Mouse (Mus musculus) left cerebral cortex, postnatal 10 days (tissue): ENCODE measurements around the gene Knop1. TPM values are rescaled to one million over a fixed set of nuclear protein-coding genes. Genes with fewer than 3 reads are reported as not detected.

Experiments used
- DNase-seq, 2 experiments: peaks; one replicate each; pipeline ENCODE4 v3.0.0; 2021 to 2022; ENCODE audit warnings: low spot score in 2 of 2, mixed read lengths in 1 of 2; ENCODE audit errors: extremely low spot score in 1 of 2
- intact Hi-C: fragments of 180-260 bp; cut with DNase I; formaldehyde crosslinking; loops from one replicate; pipeline ENCODE4 v1.15.1; 2025
- total RNA-seq, 2 experiments: library from RNA; stranded (reverse); gene quantifications; 2 replicates each; pipeline ENCODE4 v1.2.3; 2021

Gene Knop1
- total RNA-seq, 2 experiments from 2014 or later = 42.4 to 43.0 TPM

- DNase-seq = no peak
- intact Hi-C loops = no loop called here
Measured at GRCm38 (mm10) chr7:118806631-118807411, 49.2 kb downstream of the Knop1 start.

- intact Hi-C loops = no loop called here
- no peak for DNase-seq
Measured at GRCm38 (mm10) chr7:118803425-118803824, 52.6 kb downstream of the Knop1 start.

- DNase-seq = no peak
- intact Hi-C loops = no loop called here
Measured at GRCm38 (mm10) chr7:118801791-118802190, 54.3 kb downstream of the Knop1 start.

DNA sequence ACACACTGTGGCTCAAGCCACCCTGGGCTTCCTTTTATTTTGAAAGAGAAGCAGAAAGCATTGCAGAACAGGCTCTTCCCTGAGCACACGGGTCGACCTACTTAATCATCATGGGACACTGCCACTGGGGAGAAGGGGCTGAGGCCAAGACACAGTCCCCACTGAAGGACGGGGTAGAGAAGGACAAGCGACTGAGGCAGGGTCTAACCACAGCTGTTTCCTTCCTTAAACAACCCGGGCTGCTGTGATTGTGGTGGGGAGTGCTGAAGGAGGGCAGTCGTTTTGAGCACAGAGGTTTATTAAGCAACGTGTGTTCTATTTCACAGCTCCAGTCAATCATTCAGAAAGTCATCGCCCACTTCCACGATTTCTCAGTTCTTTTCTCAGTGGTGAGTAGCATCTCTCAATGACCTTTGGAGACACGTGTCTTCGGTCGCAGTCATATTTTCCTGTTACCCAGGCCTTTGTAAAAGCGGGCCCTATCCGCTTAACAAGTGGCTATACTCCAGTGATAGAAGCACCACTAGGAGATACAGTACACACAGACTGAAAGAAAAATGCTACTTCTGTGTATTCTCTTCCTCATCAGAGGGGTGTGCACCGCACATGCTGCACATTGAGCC, 55.8 kb downstream of the Knop1 start:
- intact Hi-C loops = no loop called here
- no peak for DNase-seq

DNA sequence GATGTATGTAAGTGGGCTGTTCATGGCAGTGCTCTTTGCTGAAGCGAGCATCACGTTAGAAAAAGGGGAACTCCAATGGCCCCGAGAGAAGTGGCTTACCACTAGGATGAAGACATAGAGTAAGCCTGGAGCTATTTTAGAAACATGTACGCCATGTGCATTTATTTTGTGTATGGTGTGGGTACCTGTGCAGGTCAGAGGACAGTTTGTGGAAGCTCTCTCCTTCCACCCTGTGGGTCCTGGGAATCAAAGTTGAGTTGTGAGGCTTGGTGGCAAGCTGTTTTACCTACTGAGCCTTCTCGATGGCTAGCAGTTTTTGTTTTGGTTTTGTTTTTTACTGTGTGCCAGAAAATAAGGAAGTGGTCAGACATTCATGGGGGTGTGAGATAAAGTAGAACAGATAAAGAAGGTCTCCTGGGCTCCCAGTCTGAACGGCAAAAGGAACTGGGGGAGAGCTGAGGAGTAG, 57.9 kb downstream of the Knop1 start:
- DNase-seq = no peak
- intact Hi-C loops = no loop called here

DNA sequence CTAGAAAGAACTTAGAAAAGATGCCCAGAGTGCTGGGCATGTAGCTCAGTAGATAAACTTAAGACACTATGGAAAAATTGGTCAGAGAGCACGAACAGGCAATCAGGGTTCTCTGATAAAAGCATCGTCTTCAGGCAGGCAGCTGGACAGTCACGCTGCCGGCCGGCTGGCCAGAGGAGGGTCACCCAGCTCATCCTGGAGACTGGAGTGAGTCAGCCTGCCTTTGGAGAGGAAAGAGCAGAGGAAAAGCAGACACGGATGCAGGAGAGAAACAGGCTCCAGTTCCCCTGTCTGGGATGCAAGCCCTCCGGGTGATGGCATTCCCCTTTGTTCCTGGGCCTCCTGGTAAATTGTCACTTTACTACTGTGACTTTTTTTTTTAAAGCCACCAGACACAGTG, 58.5 kb downstream of the Knop1 start:
- intact Hi-C loops = no loop called here

GRCm38 (mm10) chr7:118796838-118797237, 59.2 kb downstream of the Knop1 start:
- intact Hi-C loops = no loop called here
- no peak for DNase-seq

More for the DNA sequence above, 58.5 kb downstream of the Knop1 start:
- no peak for DNase-seq

GRCm38 (mm10) chr7:118795779-118796178, 60.3 kb downstream of the Knop1 start:
- intact Hi-C loops = no loop called here
- no peak for DNase-seq

DNA sequence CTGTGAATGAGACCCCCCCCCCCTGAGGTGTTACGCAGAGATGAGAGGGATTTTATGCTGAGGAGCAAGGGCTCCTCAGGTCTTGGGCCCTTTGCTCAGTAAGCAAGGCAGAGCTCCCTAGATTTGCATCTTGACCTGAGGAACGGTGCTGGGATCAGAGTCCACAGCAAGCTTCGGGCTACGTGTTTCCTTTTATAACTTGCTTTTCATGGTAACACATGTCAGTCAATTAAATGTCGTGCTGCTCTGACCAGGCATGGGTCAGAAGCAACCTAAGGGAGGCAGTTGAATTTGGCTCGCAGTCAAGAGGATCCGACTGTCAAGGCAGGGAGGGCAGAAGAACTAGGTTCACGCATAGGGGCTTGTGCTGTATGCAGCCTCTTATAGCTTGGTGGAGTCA, 62.2 kb downstream of the Knop1 start:
- intact Hi-C loops = no loop called here
- no peak for DNase-seq

Other genes starting within 250 kb of the Knop1 start
- 100 to 1,000 TPM; 276 to 281 TPM for gene Gde1, start 150.5 kb downstream of the Knop1 start, total RNA-seq
- gene Ccp110, start 143.7 kb downstream of the Knop1 start, total RNA-seq = 10 to 100 TPM; 35.4 to 38.7 TPM
- 10 to 100 TPM; 69.1 to 79.7 TPM for gene Vps35l, start 116.0 kb downstream of the Knop1 start, total RNA-seq
- 1 to 10 TPM; 2.8 to 3.1 TPM for gene Iqck, start 502 bp downstream of the Knop1 start, total RNA-seq
- 10 to 100 TPM; 36.8 to 39.8 TPM for gene Gprc5b, start 139.0 kb upstream of the Knop1 start, total RNA-seq